In the genomic region with DNA sequence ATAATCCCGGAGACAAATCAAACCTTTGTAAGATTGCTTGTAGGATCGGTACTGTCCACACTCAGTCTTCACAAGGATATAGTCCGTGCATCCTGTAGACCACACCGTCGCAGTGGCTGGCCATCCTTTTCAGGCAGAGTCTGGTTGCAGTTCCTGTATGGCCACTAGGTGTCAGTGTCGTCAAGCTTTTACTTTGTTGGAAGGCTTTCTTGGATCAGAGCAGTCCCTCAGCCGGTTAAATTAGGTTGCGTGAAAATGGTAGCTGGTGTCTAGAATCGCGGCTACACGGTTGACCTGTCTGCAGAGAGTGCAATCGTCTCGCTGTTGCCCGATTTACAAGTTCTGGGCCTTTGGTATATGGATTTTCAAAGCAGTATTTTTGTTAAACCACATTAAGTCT, we compare ENCODE assay signal across 8 mouse cellular contexts.
A peak's percentile ranks its signal among the peaks of the same experiment; 100 is the strongest.
DNase-seq lines count a peak whose midpoint lies in the region; ATAC-seq lines count a peak whose summit lies in the region.

No protein-coding gene starts in this region.

- DNase-seq in ES-CJ7 (ENCODE audit: low read depth, low spot score), result peak; percentile 85
- peak; percentile 83 to 91 for DNase-seq in heart, postnatal 10 days
- DNase-seq in kidney, postnatal 4 days, result peak; percentile 85
- peak; percentile 44 to 67 for DNase-seq in lung, adult 18-20 months
- DNase-seq in testis, postnatal 10 days (ENCODE audit: low spot score), result peak; percentile 88

- no peaks in the 10 kb centered on the region for H3K36me3 ChIP-seq in forebrain, embryonic 13.5 days (ENCODE audit: poor library complexity, severe bottlenecking)
- H3K36me3 ChIP-seq in neural tube, embryonic 15.5 days, result no peaks in the 10 kb centered on the region

- no peaks in the 10 kb centered on the region for H3K4me1 ChIP-seq in forebrain, embryonic 13.5 days
- no peaks in the 10 kb centered on the region for H3K4me1 ChIP-seq in neural tube, embryonic 15.5 days

- WGBS in forebrain, embryonic 13.5 days, result 10% methylated on average over 14 of the region's 14 CpGs
- WGBS in neural tube, embryonic 15.5 days, result 7% methylated on average over 14 of the region's 14 CpGs

- H3K4me2 ChIP-seq in forebrain, embryonic 13.5 days, result no peak overlapping the region
- H3K4me2 ChIP-seq in neural tube, embryonic 15.5 days, result peak overlapping the region; percentile 39

- peak; percentile 86 for ATAC-seq in cerebellum, adult (ENCODE audit: insufficient number of reproducible peaks, low FRiP score, low TSS enrichment)
- ATAC-seq in forebrain, embryonic 13.5 days, result peak; percentile 89
- ATAC-seq in neural tube, embryonic 15.5 days (ENCODE audit: low FRiP score), result peak; percentile 84

- H3K9ac ChIP-seq in forebrain, embryonic 13.5 days, result no peak overlapping the region
- no peak overlapping the region for H3K9ac ChIP-seq in neural tube, embryonic 15.5 days (replicated peaks)

- intact Hi-C loops in heart, postnatal 10 days (cut with DNase I), result loop anchor here (5.0 to 10.0 kb wide), 4 partner anchors 110 to 692 kb away; a partner anchor contains a TSS

- H3K9me3 ChIP-seq in forebrain, embryonic 13.5 days (replicated peaks), result no peaks in the 10 kb centered on the region
- no peaks in the 10 kb centered on the region for H3K9me3 ChIP-seq in neural tube, embryonic 15.5 days (replicated peaks)

- H3K27me3 ChIP-seq in forebrain, embryonic 13.5 days, result no peaks in the 10 kb centered on the region
- no peaks in the 10 kb centered on the region for H3K27me3 ChIP-seq in neural tube, embryonic 15.5 days (replicated peaks)

- H3K27ac ChIP-seq in forebrain, embryonic 13.5 days, result no peak overlapping the region
- no peak overlapping the region for H3K27ac ChIP-seq in neural tube, embryonic 15.5 days (replicated peaks)

- H3K4me3 ChIP-seq in forebrain, embryonic 13.5 days, result no peak overlapping the region
- no peak overlapping the region for H3K4me3 ChIP-seq in neural tube, embryonic 15.5 days (replicated peaks)
